Mouse (Mus musculus): Measurements from ENCODE around the gene Klhdc8a.

Gene Klhdc8a

GRCm38 (mm10) chr1:132319242-132319641 lies 20.8 kb downstream of the Klhdc8a start:
- DNase-seq = no peak

GRCm38 (mm10) chr1:132321821-132322580 lies 23.6 kb downstream of the Klhdc8a start:
- DNase-seq = peak; percentile 57

GRCm38 (mm10) chr1:132322711-132323542 lies 24.5 kb downstream of the Klhdc8a start:
- peak; percentile 91 for DNase-seq

- no peak for DNase-seq
Measured at GRCm38 (mm10) chr1:132326777-132327176, 28.4 kb downstream of the Klhdc8a start.

GRCm38 (mm10) chr1:132327477-132327876 lies 29.1 kb downstream of the Klhdc8a start:
- DNase-seq = no peak

- DNase-seq = no peak
Measured at GRCm38 (mm10) chr1:132328565-132328964, 30.1 kb downstream of the Klhdc8a start.

- no peak for DNase-seq
Measured at GRCm38 (mm10) chr1:132329656-132330055, 31.2 kb downstream of the Klhdc8a start.

- DNase-seq = no peak
Measured at GRCm38 (mm10) chr1:132330397-132330796, 32.0 kb downstream of the Klhdc8a start.

- no peak for DNase-seq
Measured at GRCm38 (mm10) chr1:132331283-132331682, 32.9 kb downstream of the Klhdc8a start.

GRCm38 (mm10) chr1:132333201-132333600 lies 34.8 kb downstream of the Klhdc8a start:
- no peak for DNase-seq

GRCm38 (mm10) chr1:132333675-132334141 lies 35.3 kb downstream of the Klhdc8a start:
- DNase-seq = peak; percentile 84

GRCm38 (mm10) chr1:132334178-132334801 lies 35.9 kb downstream of the Klhdc8a start:
- no peak for DNase-seq

GRCm38 (mm10) chr1:132335378-132335965 lies 37.0 kb downstream of the Klhdc8a start:
- peak; percentile 66 for DNase-seq

- DNase-seq = no peak
Measured at GRCm38 (mm10) chr1:132336921-132337320, 38.5 kb downstream of the Klhdc8a start.

- DNase-seq = no peak
Measured at GRCm38 (mm10) chr1:132338027-132338660, 39.7 kb downstream of the Klhdc8a start.

- no peak for DNase-seq
Measured at GRCm38 (mm10) chr1:132341731-132342501, 43.5 kb downstream of the Klhdc8a start.

GRCm38 (mm10) chr1:132342518-132342917 lies 44.1 kb downstream of the Klhdc8a start:
- no peak for DNase-seq

GRCm38 (mm10) chr1:132343191-132343590 lies 44.8 kb downstream of the Klhdc8a start:
- DNase-seq = no peak

GRCm38 (mm10) chr1:132343656-132344055 lies 45.2 kb downstream of the Klhdc8a start:
- no peak for DNase-seq

GRCm38 (mm10) chr1:132345514-132345913 lies 47.1 kb downstream of the Klhdc8a start:
- DNase-seq = no peak

- no peak for DNase-seq
Measured at GRCm38 (mm10) chr1:132346134-132346851, 47.9 kb downstream of the Klhdc8a start.

Data from embryo, embryonic 11 days (tissue).